ENCODE assay signal across 8 mouse cellular contexts in genomic region chrX:123102806-123103205, GRCm38 (mm10). TPM values are rescaled to one million over a fixed set of nuclear protein-coding genes. Genes with fewer than 3 reads are reported as not detected.
DNase-seq lines count a peak whose midpoint lies in the region; ATAC-seq and TF ChIP-seq lines count a peak whose summit lies in the region.
"Not testable (repeated sequence)": the region's sequence is repeated elsewhere in the genome, so short reads cannot be mapped to it uniquely, and the experiment has no call there.

No protein-coding gene starts in this region.

- peak; percentile 8 for DNase-seq in CD4-positive helper T cell, adult 2 months (ENCODE audit: low read depth, low spot score)
- peak; percentile 23 to 37 for DNase-seq in cerebellum, postnatal 10 days
- not testable (repeated sequence) for DNase-seq in kidney, adult 2 months
- peak; percentile 2 for DNase-seq in lung, postnatal 14 days

- H3K9me3 ChIP-seq in forebrain, embryonic 12.5 days; heart, embryonic 16.5 days (replicated peaks; ENCODE audit: control insufficient read depth, low read length); limb, embryonic 15.5 days; neural tube, embryonic 13.5 days: not testable (repeated sequence)

- peak overlapping the region; percentile 56 for H3K4me3 ChIP-seq in forebrain, embryonic 12.5 days (replicated peaks)
- H3K4me3 ChIP-seq in heart, embryonic 16.5 days (ENCODE audit: low read length) = peak overlapping the region; percentile 61
- H3K4me3 ChIP-seq in kidney, adult 2 months (ENCODE audit: insufficient read depth, low read depth, low read length) = peak overlapping the region; percentile 67
- H3K4me3 ChIP-seq in limb, embryonic 15.5 days = peak overlapping the region; percentile 52
- peak overlapping the region; percentile 55 for H3K4me3 ChIP-seq in neural tube, embryonic 13.5 days

- not testable (repeated sequence) for H3K36me3 ChIP-seq in forebrain, embryonic 12.5 days (replicated peaks); heart, embryonic 16.5 days (ENCODE audit: control insufficient read depth, insufficient read depth); kidney, adult 2 months (ENCODE audit: control insufficient read depth, insufficient read depth, low read length); limb, embryonic 15.5 days; neural tube, embryonic 13.5 days

- not testable (repeated sequence) for TF ChIP-seq POLR2A in kidney, adult 2 months (IDR thresholded peaks at IDR 0.05; ENCODE audit: low read depth, low read length)

- peak overlapping the region; percentile 47; the same call in 1 of the 2 replicates for H3K9ac ChIP-seq in forebrain, embryonic 12.5 days
- peak overlapping the region; percentile 73 for H3K9ac ChIP-seq in heart, embryonic 16.5 days (ENCODE audit: low read length)
- not testable (repeated sequence) for H3K9ac ChIP-seq in limb, embryonic 15.5 days
- H3K9ac ChIP-seq in neural tube, embryonic 13.5 days = peak overlapping the region; percentile 81

- peak; percentile 37; the same call in 1 of the 2 replicates for ATAC-seq in forebrain, embryonic 12.5 days (ENCODE audit: low FRiP score)
- not testable (repeated sequence) for ATAC-seq in heart, embryonic 16.5 days (replicated peaks; ENCODE audit: extremely low read depth, insufficient read depth, low FRiP score); limb, embryonic 15.5 days (ENCODE audit: insufficient number of reproducible peaks, low FRiP score, low TSS enrichment, low read depth)
- ATAC-seq in neural tube, embryonic 13.5 days (ENCODE audit: low read depth) = peak; percentile 42; the same call in 1 of the 2 replicates

- not testable (repeated sequence) for H3K27me3 ChIP-seq in forebrain, embryonic 12.5 days; heart, embryonic 16.5 days (ENCODE audit: control insufficient read depth, insufficient read depth, low read length); kidney, adult 2 months (replicated peaks; ENCODE audit: control insufficient read depth, insufficient read depth, low read length); limb, embryonic 15.5 days; neural tube, embryonic 13.5 days

- peak overlapping the region; percentile 96 for H3K27ac ChIP-seq in forebrain, embryonic 12.5 days
- H3K27ac ChIP-seq in heart, embryonic 16.5 days (ENCODE audit: low read length) = peak overlapping the region; percentile 94
- peak overlapping the region; percentile 84; the same call in 1 of the 2 replicates for H3K27ac ChIP-seq in kidney, adult 2 months (ENCODE audit: insufficient read depth, low read depth, low read length)
- peak overlapping the region; percentile 93 for H3K27ac ChIP-seq in limb, embryonic 15.5 days
- peak overlapping the region; percentile 97 for H3K27ac ChIP-seq in neural tube, embryonic 13.5 days (replicated peaks)

- TF ChIP-seq CTCF in kidney, adult 2 months (conservative IDR thresholded peaks at IDR 0.05; ENCODE audit: insufficient read depth, insufficient read length, low read depth, low read length) = not testable (repeated sequence)

- 0 out of 2 replicates have a peak overlapping the region, but pooled peaks have one; percentile 15 for H3K4me2 ChIP-seq in forebrain, embryonic 12.5 days
- peak overlapping the region; percentile 47 for H3K4me2 ChIP-seq in heart, embryonic 16.5 days (ENCODE audit: low read depth, low read length)
- H3K4me2 ChIP-seq in limb, embryonic 15.5 days = peak overlapping the region; percentile 34
- peak overlapping the region; percentile 52 for H3K4me2 ChIP-seq in neural tube, embryonic 13.5 days

- not testable (repeated sequence) for H3K4me1 ChIP-seq in forebrain, embryonic 12.5 days; heart, embryonic 16.5 days (ENCODE audit: control insufficient read depth, insufficient read depth, low read length); kidney, adult 2 months (ENCODE audit: control insufficient read depth, insufficient read depth, low read length); limb, embryonic 15.5 days; neural tube, embryonic 13.5 days (replicated peaks)

- WGBS in forebrain, embryonic 12.5 days = 16% methylated on average over 5 of the region's 5 CpGs
- 18% methylated on average over 5 of the region's 5 CpGs for WGBS in heart, embryonic 16.5 days
- 2% methylated on average over 5 of the region's 5 CpGs for WGBS in kidney, adult 2 months
- 14% methylated on average over 5 of the region's 5 CpGs for whole genome bisulfite sequencing in limb, embryonic 15.5 days
- WGBS in neural tube, embryonic 13.5 days = 15% methylated on average over 5 of the region's 5 CpGs

RNA-seq across cellular contexts. Expression of gene Cldn34c1, which starts 0.5 kb away (rescaled TPM):
- 30.6 and 31.7 TPM in 2 replicates for polyA plus RNA-seq in forebrain, embryonic 12.5 days (2016; fragmentation: Nextera tagmentation; extraction: Ambion mirVana)
- 9.4 and 9.5 TPM in 2 replicates for polyA plus RNA-seq in heart, embryonic 16.5 days (2015; fragmentation: Nextera tagmentation; extraction: Ambion mirVana)
- polyA plus RNA-seq in kidney, adult 2 months (2012; rRNA removed) = 2.7 and 3.8 TPM in 2 replicates
- polyA plus RNA-seq in limb, embryonic 15.5 days (2015; fragmentation: Nextera tagmentation; extraction: Ambion mirVana) = 12.9 and 14.4 TPM in 2 replicates
- polyA plus RNA-seq in neural tube, embryonic 13.5 days (2015; fragmentation: Nextera tagmentation; extraction: Ambion mirVana) = 40.6 and 44.4 TPM in 2 replicates
